Mouse (Mus musculus): ENCODE results near the gene Lmf2.

Gene Lmf2

DNA sequence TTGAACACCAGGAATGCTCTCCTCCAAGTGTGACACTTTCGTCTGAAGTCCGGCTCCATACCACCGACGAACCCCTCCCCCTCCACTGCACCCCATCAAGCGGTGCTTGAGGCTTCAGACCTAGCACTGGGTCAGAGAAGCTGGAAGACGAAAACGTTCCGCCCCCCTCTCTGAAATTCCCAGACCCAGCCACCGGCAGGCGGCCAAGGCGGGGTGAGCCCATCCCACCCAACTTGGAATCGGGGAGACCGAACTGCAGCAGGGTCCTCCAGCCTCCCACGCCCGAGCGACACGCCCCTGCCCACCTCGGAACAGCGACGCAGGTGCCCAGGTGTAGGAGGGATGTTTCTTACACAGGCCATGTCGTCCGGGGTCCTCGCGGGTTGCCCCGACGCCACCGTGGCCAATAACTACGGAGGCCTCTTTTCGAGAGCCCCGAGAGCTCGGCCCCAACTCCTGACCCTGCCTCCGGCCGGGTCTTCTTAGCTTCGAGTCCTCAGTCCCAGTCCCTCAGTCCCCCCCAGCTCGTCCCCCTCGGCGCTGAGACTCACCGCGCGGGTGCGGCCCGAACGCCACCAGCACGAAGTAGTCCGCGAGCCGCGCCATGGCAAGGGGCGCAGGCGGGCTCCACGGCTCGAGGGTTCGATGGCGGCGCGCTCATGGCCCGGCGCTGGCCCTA lies 40.8 kb downstream of the Lmf2 start:
- ChIA-PET POLR2A (interaction anchor here (0.5 to 2.2 kb wide), 48 partner anchors 8 to 607 kb away, joined by 3 to 14 read pairs (median 4); partner anchors contain the start of genes Cpt1b (in 2 of the 4), Adm2 (in 1 of the 4), C730034F03Rik (in 1 of the 4) and Chkb (in 1 of the 4)), CTCF (interaction anchor here (0.5 to 2.0 kb wide), 27 partner anchors 8 to 487 kb away, joined by 3 to 9 read pairs (median 4); partner anchors contain the start of genes Sco2 (in 2 of the 4), Hdac10 (in 1 of the 4), Lmf2 (in 1 of the 4) and Ncaph2 (in 1 of the 4))

GRCm38 (mm10) chr15:89314107-89314506 lies 41.4 kb downstream of the Lmf2 start:
- CTCF ChIA-PET = interaction anchor here in 1 of 4 experiments (1.7 to 2.0 kb wide), 3 partner anchors 41 to 185 kb away, joined by 5 to 9 read pairs (median 9); partner anchors contain the start of genes Hdac10, Lmf2, Ncaph2 and Sco2
- POLR2A ChIA-PET = interaction anchor here in 2 of 4 experiments (1.0 to 2.2 kb wide), 6 partner anchors 9 to 136 kb away, joined by 3 to 14 read pairs (median 7); partner anchors contain the start of genes Adm2 (in 1 of the 2) and Miox (in 1 of the 2)

GRCm38 (mm10) chr15:89313359-89313758 lies 42.1 kb downstream of the Lmf2 start:
- CTCF ChIA-PET = interaction anchor here in 1 of 4 experiments (0.5 kb wide), 1 partner anchor 103 kb away, joined by 4 read pairs; no protein-coding TSS in a partner anchor

GRCm38 (mm10) chr15:89309962-89310498 lies 45.4 kb downstream of the Lmf2 start:
- CTCF ChIA-PET = interaction anchor here in 1 of 4 experiments (1.1 kb wide), 1 partner anchor 140 kb away, joined by 5 read pairs; no protein-coding TSS in a partner anchor
- POLR2A ChIA-PET = interaction anchor here in 2 of 4 experiments (0.5 to 3.4 kb wide), 4 partner anchors 10 to 510 kb away, joined by 3 to 12 read pairs (median 4); partner anchors contain the start of gene Adm2 (in 1 of the 2)

More at GRCm38 (mm10) chr15:89313359-89313758, 42.1 kb downstream of the Lmf2 start:
- POLR2A ChIA-PET = interaction anchor here in 1 of 4 experiments (1.2 to 3.4 kb wide), 2 partner anchors 10 to 43 kb away, joined by 3 to 12 read pairs; partner anchors contain the start of gene Adm2

- ChIA-PET POLR2A (interaction anchor here in 3 of 4 experiments (0.6 to 1.2 kb wide), 8 partner anchors 15 to 387 kb away, joined by 3 to 6 read pairs (median 4); partner anchors contain the start of genes Lmf2 (in 1 of the 3) and Ncaph2 (in 1 of the 3)), CTCF (no interaction called here)
These were observed 46.9 kb downstream of the Lmf2 start for GRCm38 (mm10) chr15:89308406-89309139.

GRCm38 (mm10) chr15:89307461-89307860 lies 48.0 kb downstream of the Lmf2 start:
- CTCF ChIA-PET = interaction anchor here in 1 of 4 experiments (1.8 kb wide), 1 partner anchor 8 kb away, joined by 4 read pairs; the partner anchor contains the start of gene Sbf1
- POLR2A ChIA-PET = interaction anchor here in 1 of 4 experiments (0.9 to 1.2 kb wide), 4 partner anchors 16 to 147 kb away, joined by 3 to 5 read pairs (median 4); no protein-coding TSS in a partner anchor

GRCm38 (mm10) chr15:89305966-89306365 lies 49.5 kb downstream of the Lmf2 start:
- CTCF ChIA-PET = interaction anchor here in 3 of 4 experiments (0.6 to 1.8 kb wide), 4 partner anchors 9 to 304 kb away, joined by 3 to 5 read pairs (median 4); partner anchors contain the start of gene Sbf1 (in 1 of the 3)
- POLR2A ChIA-PET = interaction anchor here (0.8 to 1.5 kb wide), 4 partner anchors 9 kb away, joined by 3 to 6 read pairs (median 4); partner anchors contain the start of gene Sbf1 (in 3 of the 4)

All from embryonic stem cell, embryonic (primary cell).